Mouse (Mus musculus) left cerebral cortex, postnatal 14 days (tissue): ENCODE results near the gene Patl1. TPM values are rescaled to one million over a fixed set of nuclear protein-coding genes. Genes with fewer than 3 reads are reported as not detected.
"Not testable (repeated sequence)": the region's sequence is repeated elsewhere in the genome, so short reads cannot be mapped to it uniquely, and the experiment has no call there.

Experiments used
- DNase-seq, 2 experiments: peaks; one replicate each; pipeline ENCODE4 v3.0.0; 2021 to 2022; ENCODE audit warnings: low spot score in 2 of 2, mixed read lengths in 1 of 2
- intact Hi-C: fragments of 180-260 bp; cut with DNase I; formaldehyde crosslinking; loops from one replicate; pipeline ENCODE4 v1.15.1; 2025
- long read RNA-seq, 2 experiments: library from polyadenylated mRNA; stranded (forward); transcript quantifications; one replicate each; pipeline ENCODE4 v2.0.0; 2021
- total RNA-seq, 2 experiments: library from RNA; stranded (reverse); gene quantifications; 2 replicates each; pipeline ENCODE4 v1.2.3; 2021

Patl1 gene
- 10 to 100 TPM; 17.7 to 19.8 TPM for total RNA-seq
- long read RNA-seq, experiment 1, full-length matches to known transcripts = 7 of 13 reads
- long read RNA-seq, experiment 1, partial matches to known transcripts = 4 of 13 reads
- long read RNA-seq, experiment 1, other reads (novel, unspliced or antisense) = 2 of 13 reads
- long read RNA-seq, experiment 2, full-length matches to known transcripts = 7 of 19 reads
- long read RNA-seq, experiment 2, partial matches to known transcripts = 9 of 19 reads
- long read RNA-seq, experiment 2, other reads (novel, unspliced or antisense) = 3 of 19 reads

- intact Hi-C loops = loop anchor here (2.0 to 5.0 kb wide), 2 partner anchors 93 to 135 kb away; partner anchors contain the start of gene Stx3
These were observed at the start of gene Patl1 for GRCm38 (mm10) chr19:11912037-11912532. Gene Patl1, plus strand, starts transcription at chr19:11912399.

DNA sequence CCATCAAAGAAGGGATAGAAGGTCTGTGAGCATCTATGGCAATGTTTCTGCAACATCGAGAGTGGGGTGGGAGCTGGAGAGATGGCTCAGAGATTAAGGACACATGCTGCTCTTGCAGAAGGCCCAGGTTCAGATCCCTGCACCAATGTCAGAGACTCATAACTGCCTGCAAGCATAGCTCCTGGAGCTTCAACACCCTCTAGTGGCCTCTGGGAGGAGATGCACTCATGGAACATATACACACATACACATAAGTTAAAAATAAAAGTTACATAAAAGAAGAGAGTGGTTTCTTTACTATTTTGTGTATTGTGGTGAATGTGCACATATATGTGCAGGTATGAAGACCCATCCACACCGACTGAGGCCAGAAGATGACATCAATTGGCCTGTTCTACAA lies 44.4 kb upstream of the Patl1 start:
- DNase-seq = no peak
- intact Hi-C loops = no loop called here

More at GRCm38 (mm10) chr19:11912037-11912532, at the start of gene Patl1:
- DNase-seq = peak; percentile 99

- DNase-seq = no peak
- intact Hi-C loops = no loop called here
These were observed 37.2 kb upstream of the Patl1 start, which contains the start of gene Olfr1419 for GRCm38 (mm10) chr19:11875006-11875405. Gene Olfr1419, minus strand, starts transcription at chr19:11875106.

DNA sequence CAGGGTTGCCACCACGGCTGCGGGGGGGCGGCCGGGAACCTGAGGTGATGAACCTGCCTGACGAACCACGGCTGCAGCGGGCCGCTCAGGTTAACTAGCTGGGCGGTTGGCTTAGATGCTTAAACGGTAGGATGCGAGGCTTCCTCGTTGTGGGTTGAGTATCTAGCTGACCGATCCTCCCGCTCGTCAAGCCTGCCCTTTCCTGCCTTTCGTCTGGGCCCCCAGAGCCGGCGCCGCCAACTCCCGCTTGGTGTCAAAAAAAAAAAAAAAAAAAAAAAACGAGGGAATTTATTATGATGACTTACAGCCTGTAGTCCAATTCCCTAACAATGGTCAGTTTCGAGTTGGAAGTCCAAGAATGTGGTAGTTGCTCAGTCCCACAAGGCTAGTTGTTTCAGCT lies 33.8 kb upstream of the Patl1 start:
- intact Hi-C loops = not testable (repeated sequence)

DNA sequence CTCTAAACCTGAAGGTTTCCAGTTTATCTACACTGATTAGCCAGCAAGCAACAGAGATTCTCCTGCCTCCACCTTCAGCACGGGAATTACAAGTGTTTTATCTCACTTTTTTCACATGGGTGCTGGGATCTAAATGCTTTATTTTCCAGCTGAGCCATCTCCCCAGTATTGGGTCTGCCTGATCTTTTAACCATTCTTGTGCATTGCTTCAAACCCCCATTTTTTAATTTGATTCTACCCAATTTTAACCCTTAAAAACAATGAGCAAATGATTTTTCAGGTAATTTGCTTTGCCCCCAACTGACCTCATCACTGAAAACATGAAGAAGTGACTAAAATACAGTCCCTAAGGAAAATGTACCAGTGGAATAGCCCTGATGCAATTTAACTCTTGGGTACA lies 25.9 kb upstream of the Patl1 start, which contains the start of gene Olfr1420:
Olfr1420 (plus strand) TSS at position 301 of the 400 bp plus-strand sequence.
- intact Hi-C loops = no loop called here
- DNase-seq = no peak

More for the DNA sequence above, 33.8 kb upstream of the Patl1 start:
- DNase-seq = not testable (repeated sequence)

DNA sequence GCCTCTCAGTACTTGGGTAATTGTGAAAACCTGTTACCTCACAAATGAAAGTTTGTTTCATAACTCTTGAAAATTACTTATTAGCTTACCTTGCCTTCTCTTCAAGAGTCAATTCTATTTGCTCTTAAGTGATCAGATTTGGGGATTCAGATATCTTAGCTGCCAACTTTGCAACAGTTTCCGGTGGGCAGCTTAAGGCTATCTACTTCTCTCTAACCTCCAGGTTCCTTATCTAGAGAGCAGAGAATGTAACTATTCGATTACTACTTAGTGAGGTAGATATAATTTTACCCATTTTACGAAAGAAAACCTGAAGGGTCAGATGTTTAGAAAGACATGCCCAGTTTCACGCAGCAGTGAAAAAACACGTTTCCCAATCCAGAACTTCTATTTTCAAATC lies 1.2 kb upstream of the Patl1 start:
- DNase-seq = no peak
- intact Hi-C loops = loop anchor here (5.0 kb wide), 1 partner anchor 134 kb away; no protein-coding TSS in a partner anchor

DNA sequence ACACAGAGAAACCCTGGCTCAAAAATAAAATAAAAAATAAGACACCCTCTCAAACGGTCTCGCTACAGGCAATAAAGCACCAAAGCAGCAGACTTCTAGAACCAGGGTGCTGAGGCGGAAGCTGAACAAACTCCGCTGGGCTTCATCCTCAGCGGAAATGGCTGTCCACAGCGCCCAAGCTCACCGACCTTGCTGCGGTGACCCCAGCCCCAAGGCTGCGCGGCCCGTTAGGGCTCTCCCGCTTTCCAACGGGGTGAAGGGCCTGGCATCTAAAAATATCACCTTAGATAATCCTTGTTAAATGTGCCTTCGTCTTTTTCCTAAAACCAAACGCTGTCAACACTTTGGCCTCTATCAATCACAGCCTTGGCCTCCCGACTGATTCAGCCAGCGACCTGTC lies 596 bp upstream of the Patl1 start:
- intact Hi-C loops = loop anchor here (2.0 to 5.0 kb wide), 2 partner anchors 93 to 134 kb away; partner anchors contain the start of gene Stx3
- DNase-seq = peak; percentile 12 to 21

DNA sequence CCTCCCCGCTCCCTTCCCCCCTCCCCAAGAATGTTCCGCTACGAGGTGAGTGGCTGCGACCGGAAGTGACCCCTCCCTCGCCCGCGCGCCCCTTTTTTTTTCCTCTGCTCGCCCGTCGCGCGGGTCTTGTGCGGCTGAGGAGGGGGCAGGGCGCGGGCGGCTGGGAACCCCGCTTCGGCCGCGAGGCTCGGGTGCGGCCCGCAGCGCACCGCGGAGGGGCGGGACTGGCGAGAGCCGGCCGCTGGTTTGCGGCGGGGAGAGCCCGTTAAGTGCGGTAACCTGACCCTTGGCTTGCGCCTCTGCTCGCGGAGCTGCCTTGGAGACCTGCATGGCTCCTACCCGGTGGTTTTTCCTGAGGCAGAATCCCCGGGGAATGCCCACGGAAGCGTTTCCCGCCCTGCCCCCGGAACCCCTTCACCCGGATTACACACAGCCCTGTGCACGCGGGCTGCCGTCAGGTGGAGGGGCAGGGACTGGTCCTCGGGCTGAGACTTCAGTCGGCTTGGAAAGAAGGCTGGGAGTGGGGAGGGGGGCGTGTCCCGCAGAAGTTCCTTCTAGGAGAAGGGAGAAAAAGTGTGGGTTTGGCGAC lies 428 bp downstream of the Patl1 start:
- DNase-seq = peak; percentile 17 to 19
- intact Hi-C loops = loop anchor here (2.0 to 5.0 kb wide), 2 partner anchors 94 to 135 kb away; partner anchors contain the start of gene Stx3

- peak; percentile 7 to 70 for DNase-seq
- intact Hi-C loops = no loop called here
These were observed 3.6 kb downstream of the Patl1 start for GRCm38 (mm10) chr19:11915804-11916203.

DNA sequence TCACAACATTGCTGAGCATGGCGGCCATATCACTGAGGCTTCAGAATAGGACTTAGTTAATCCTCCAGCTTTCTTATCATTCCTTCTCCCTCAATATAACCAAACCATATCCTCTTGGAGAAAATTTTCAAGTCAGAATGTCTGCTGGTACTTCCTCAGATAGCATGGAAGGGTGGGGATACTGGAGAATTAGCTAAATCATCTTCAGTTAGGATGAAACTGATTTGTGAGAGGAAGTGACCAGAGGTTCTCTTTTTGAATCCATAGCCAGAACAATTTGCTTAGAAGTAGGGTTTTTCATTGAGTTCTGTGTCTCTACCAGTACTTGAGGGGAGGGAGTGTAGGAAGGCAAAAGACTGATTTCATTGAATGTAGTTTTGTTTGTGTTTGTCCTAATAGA lies 9.9 kb downstream of the Patl1 start:
- intact Hi-C loops = no loop called here
- DNase-seq = no peak

DNA sequence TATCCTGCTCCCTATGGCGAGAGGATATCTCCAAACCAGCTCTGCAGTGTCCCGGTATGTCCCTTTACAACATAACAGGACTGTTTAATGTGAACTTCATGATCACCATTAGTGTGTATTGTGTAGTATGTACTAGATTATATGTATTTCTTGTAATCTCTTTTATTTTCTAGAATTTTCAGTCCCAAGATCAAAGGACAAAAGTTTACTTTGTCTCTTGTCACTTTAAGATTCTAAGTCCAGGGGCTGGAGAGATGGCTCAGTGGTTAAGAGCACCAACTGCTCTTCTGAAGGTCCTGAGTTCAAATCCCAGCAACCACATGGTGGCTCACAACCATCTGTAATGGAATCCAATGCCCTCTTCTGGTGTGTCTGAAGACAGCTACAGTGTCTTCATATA lies 10.3 kb downstream of the Patl1 start:
- intact Hi-C loops, DNase-seq: not testable (repeated sequence)

GRCm38 (mm10) chr19:11926380-11926779 lies 14.2 kb downstream of the Patl1 start:
- intact Hi-C loops = no loop called here
- DNase-seq = no peak

GRCm38 (mm10) chr19:11928025-11928748 lies 16.0 kb downstream of the Patl1 start:
- DNase-seq = no peak
- intact Hi-C loops = no loop called here

DNA sequence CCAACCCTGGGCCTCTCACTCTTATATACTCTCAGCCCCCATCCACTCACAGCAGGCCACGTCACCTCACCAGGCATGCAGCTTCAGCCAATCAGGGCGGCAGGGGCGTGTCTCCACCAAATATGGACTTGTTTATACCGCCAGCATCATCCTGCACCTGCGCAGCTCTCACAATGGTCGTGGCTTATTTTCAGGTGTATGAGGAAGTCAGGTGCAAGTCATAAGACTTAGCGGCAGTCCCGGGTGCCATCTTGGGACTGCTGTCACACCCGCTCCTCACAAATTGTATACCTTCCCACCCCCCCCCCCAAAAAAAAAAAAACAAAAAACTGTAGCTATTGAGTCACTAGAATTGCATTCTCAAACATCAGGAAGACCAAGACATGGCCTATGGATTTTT lies 34.3 kb downstream of the Patl1 start:
- DNase-seq, intact Hi-C loops: not testable (repeated sequence)

- no peak for DNase-seq
- intact Hi-C loops = no loop called here
These were observed 37.7 kb downstream of the Patl1 start for GRCm38 (mm10) chr19:11949878-11950277.

GRCm38 (mm10) chr19:11950747-11951146 lies 38.5 kb downstream of the Patl1 start:
- intact Hi-C loops = no loop called here
- no peak for DNase-seq

GRCm38 (mm10) chr19:11954206-11954605 lies 42.0 kb downstream of the Patl1 start:
- intact Hi-C loops = no loop called here
- no peak for DNase-seq

- intact Hi-C loops = no loop called here
- no peak for DNase-seq
These were observed 44.4 kb downstream of the Patl1 start for GRCm38 (mm10) chr19:11956636-11957035.

- DNase-seq = no peak
- intact Hi-C loops = no loop called here
These were observed 45.2 kb downstream of the Patl1 start for GRCm38 (mm10) chr19:11957396-11957795.

GRCm38 (mm10) chr19:11957846-11958245 lies 45.6 kb downstream of the Patl1 start:
- intact Hi-C loops = no loop called here
- no peak for DNase-seq
